Mouse (Mus musculus): ENCODE measurements at regions not wholly inside any gene's neighbourhood (a gene's known extent, or its start where the extent isn't known, plus 50 kb on each side); places are given as distances from the start of the nearest gene placed in this dataset.

DNA sequence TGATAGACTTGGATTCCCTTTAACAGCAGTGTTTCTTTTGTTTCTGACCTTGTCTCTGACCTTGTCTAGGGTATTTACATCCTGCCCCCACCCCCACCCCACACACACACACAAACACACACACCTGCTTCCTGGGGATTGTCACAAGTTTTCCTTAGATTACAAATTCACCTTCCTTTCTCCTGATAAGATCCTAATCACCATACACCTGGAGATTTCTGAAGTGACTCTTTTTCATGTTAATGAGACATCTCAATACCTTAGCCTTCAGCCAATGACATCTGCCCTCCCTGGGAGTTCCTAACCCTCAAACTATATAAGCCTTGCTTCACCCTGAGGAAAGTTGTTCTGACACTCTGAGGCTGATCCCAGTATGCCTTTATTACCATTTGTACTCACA, 495.3 kb downstream of the Pdha2 start:
- Histone ChIP-seq H3K27ac (replicated peaks) (no peak overlapping the region), H3K4me3 (ENCODE audit: low read depth, low read length) (no peak overlapping the region), H3K4me1 (replicated peaks; ENCODE audit: control insufficient read depth, insufficient read depth) (no peaks in the 10 kb centered on the region), H3K4me2 (replicated peaks; ENCODE audit: low read depth) (no peak overlapping the region), H3K27me3 (ENCODE audit: control insufficient read depth, insufficient read depth, low read length) (no peaks in the 10 kb centered on the region), H3K36me3 (ENCODE audit: control insufficient read depth, insufficient read depth, low read length) (no peaks in the 10 kb centered on the region), H3K9me3 (ENCODE audit: control insufficient read depth, low read length) (no peaks in the 10 kb centered on the region), H3K9ac (ENCODE audit: low read length) (no peak overlapping the region)
- DNase-seq (ENCODE audit: low spot score): no peak
- no peak for TF ChIP-seq EP300 (optimal IDR thresholded peaks at IDR 0.05)
- no peak for TF ChIP-seq CTCF (IDR thresholded peaks at IDR 0.05; ENCODE audit: low read depth)
- no peak for ATAC-seq (ENCODE audit: low FRiP score, low TSS enrichment)

DNA sequence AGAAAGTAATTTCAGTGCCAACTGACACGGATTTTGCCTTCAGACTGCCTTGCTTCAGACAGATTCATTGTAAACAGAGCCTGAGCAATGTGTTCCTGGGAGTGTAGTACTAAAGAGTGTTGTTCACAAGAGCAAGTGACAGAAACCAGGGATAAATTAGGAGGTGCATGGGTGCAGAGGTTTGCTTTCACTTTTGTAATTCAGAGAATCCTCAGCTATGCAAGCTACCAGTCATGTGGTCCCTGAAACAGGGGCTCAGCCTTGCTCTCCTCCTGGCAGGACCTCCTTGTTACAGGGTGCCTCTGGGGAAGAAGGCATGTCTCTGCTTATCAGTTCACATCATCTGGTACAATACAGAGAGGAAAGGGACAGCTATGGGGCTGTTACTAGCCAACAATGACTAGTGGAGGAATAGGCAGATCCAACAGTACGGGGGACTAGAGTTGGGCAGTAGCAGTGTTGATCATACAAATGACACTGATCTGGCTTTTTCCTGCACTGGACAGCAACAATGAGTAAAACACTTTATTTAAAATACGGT, 504.5 kb downstream of the Pdha2 start:
- DNase-seq (ENCODE audit: low spot score): no peak
- TF ChIP-seq EP300 (optimal IDR thresholded peaks at IDR 0.05) (no peak), CTCF (IDR thresholded peaks at IDR 0.05; ENCODE audit: low read depth) (no peak)
- Histone ChIP-seq H3K27me3 (ENCODE audit: control insufficient read depth, insufficient read depth, low read length) (no peaks in the 10 kb centered on the region), H3K36me3 (ENCODE audit: control insufficient read depth, insufficient read depth, low read length) (no peaks in the 10 kb centered on the region), H3K4me1 (replicated peaks; ENCODE audit: control insufficient read depth, insufficient read depth) (no peaks in the 10 kb centered on the region), H3K4me3 (ENCODE audit: low read depth, low read length) (no peak overlapping the region), H3K9ac (ENCODE audit: low read length) (no peak overlapping the region), H3K4me2 (replicated peaks; ENCODE audit: low read depth) (no peak overlapping the region), H3K9me3 (ENCODE audit: control insufficient read depth, low read length) (no peaks in the 10 kb centered on the region), H3K27ac (replicated peaks) (no peak overlapping the region)
- 58% methylated on average over 3 of the region's 3 CpGs for WGBS
- ATAC-seq (ENCODE audit: low FRiP score, low TSS enrichment): no peak

- TF ChIP-seq CTCF (IDR thresholded peaks at IDR 0.05; ENCODE audit: low read depth): no peak
- ATAC-seq (ENCODE audit: low FRiP score, low TSS enrichment): no peak
- Histone ChIP-seq H3K9me3 (ENCODE audit: control insufficient read depth, low read length) (no peaks in the 10 kb centered on the region), H3K4me2 (replicated peaks; ENCODE audit: low read depth) (no peak overlapping the region), H3K36me3 (ENCODE audit: control insufficient read depth, insufficient read depth, low read length) (no peaks in the 10 kb centered on the region), H3K27ac (replicated peaks) (no peak overlapping the region), H3K27me3 (ENCODE audit: control insufficient read depth, insufficient read depth, low read length) (no peaks in the 10 kb centered on the region), H3K4me3 (ENCODE audit: low read depth, low read length) (no peak overlapping the region), H3K4me1 (replicated peaks; ENCODE audit: control insufficient read depth, insufficient read depth) (no peaks in the 10 kb centered on the region), H3K9ac (ENCODE audit: low read length) (no peak overlapping the region)
- WGBS: 63% methylated on average over 4 of the region's 4 CpGs
- no peak for DNase-seq (ENCODE audit: low spot score)
These were observed 505.4 kb downstream of the Pdha2 start for GRCm38 (mm10) chr3:140706725-140707124.

DNA sequence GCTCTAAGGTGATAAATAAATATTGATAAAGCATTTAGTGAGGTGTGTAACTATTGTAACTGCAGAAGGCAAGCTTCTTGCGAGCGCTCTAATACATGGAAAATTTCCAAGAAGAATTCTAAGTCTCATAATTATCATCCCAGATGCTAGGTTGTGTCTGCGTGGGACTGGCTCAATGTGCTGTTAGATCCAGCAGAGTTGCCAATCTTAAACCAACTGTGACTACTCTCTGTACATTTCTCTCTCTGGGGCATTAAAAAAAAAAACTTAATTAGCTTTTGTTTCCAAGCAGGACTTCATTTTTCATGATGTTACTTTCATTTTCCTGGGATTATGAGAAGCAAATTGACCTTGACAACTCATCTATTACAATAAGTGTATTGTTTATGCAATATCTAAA, 506.6 kb downstream of the Pdha2 start:
- no peaks in the 10 kb centered on the region for H3K4me1 ChIP-seq (replicated peaks; ENCODE audit: control insufficient read depth, insufficient read depth)
- no peak for ATAC-seq (ENCODE audit: low FRiP score, low TSS enrichment)
- no peaks in the 10 kb centered on the region for H3K36me3 ChIP-seq (ENCODE audit: control insufficient read depth, insufficient read depth, low read length)
- WGBS: 74% methylated on average over 3 of the region's 3 CpGs
- H3K27me3 ChIP-seq (ENCODE audit: control insufficient read depth, insufficient read depth, low read length): no peaks in the 10 kb centered on the region
- no peaks in the 10 kb centered on the region for H3K9me3 ChIP-seq (ENCODE audit: control insufficient read depth, low read length)
- H3K9ac ChIP-seq (ENCODE audit: low read length): no peak overlapping the region
- H3K27ac ChIP-seq (replicated peaks): no peak overlapping the region
- H3K4me3 ChIP-seq (ENCODE audit: low read depth, low read length): no peak overlapping the region
- TF ChIP-seq EP300 (optimal IDR thresholded peaks at IDR 0.05) (no peak), CTCF (IDR thresholded peaks at IDR 0.05; ENCODE audit: low read depth) (no peak)
- H3K4me2 ChIP-seq (replicated peaks; ENCODE audit: low read depth): no peak overlapping the region
- no peak for DNase-seq (ENCODE audit: low spot score)

GRCm38 (mm10) chr3:140702929-140703328, 509.2 kb downstream of the Pdha2 start:
- Histone ChIP-seq H3K4me2 (replicated peaks; ENCODE audit: low read depth) (no peak overlapping the region), H3K4me3 (ENCODE audit: low read depth, low read length) (no peak overlapping the region), H3K4me1 (replicated peaks; ENCODE audit: control insufficient read depth, insufficient read depth) (no peaks in the 10 kb centered on the region), H3K36me3 (ENCODE audit: control insufficient read depth, insufficient read depth, low read length) (no peaks in the 10 kb centered on the region), H3K27ac (replicated peaks) (no peak overlapping the region), H3K27me3 (ENCODE audit: control insufficient read depth, insufficient read depth, low read length) (no peaks in the 10 kb centered on the region), H3K9ac (ENCODE audit: low read length) (no peak overlapping the region), H3K9me3 (ENCODE audit: control insufficient read depth, low read length) (no peaks in the 10 kb centered on the region)
- ATAC-seq (ENCODE audit: low FRiP score, low TSS enrichment) (no peak), DNase-seq (ENCODE audit: low spot score) (no peak)
- 57% methylated on average over 5 of the region's 5 CpGs for WGBS
- TF ChIP-seq CTCF (IDR thresholded peaks at IDR 0.05; ENCODE audit: low read depth) (no peak), EP300 (optimal IDR thresholded peaks at IDR 0.05) (no peak)

GRCm38 (mm10) chr3:140702271-140702681, 509.9 kb downstream of the Pdha2 start:
- Histone ChIP-seq H3K4me1 (replicated peaks; ENCODE audit: control insufficient read depth, insufficient read depth) (no peaks in the 10 kb centered on the region), H3K4me3 (ENCODE audit: low read depth, low read length) (no peak overlapping the region), H3K9me3 (ENCODE audit: control insufficient read depth, low read length) (no peaks in the 10 kb centered on the region), H3K27ac (replicated peaks) (no peak overlapping the region), H3K9ac (ENCODE audit: low read length) (no peak overlapping the region), H3K36me3 (ENCODE audit: control insufficient read depth, insufficient read depth, low read length) (no peaks in the 10 kb centered on the region), H3K27me3 (ENCODE audit: control insufficient read depth, insufficient read depth, low read length) (no peaks in the 10 kb centered on the region), H3K4me2 (replicated peaks; ENCODE audit: low read depth) (no peak overlapping the region)
- 82% methylated on average over 6 of the region's 6 CpGs for WGBS
- TF ChIP-seq CTCF (IDR thresholded peaks at IDR 0.05; ENCODE audit: low read depth): no peak
- no peak for TF ChIP-seq EP300 (optimal IDR thresholded peaks at IDR 0.05)
- ATAC-seq (ENCODE audit: low FRiP score, low TSS enrichment) (no peak), DNase-seq (ENCODE audit: low spot score) (no peak)

Measured in stomach, postnatal 0 days (tissue).